Mouse (Mus musculus): ENCODE measurements around the gene Higd1c. TPM values are rescaled to one million over a fixed set of nuclear protein-coding genes. Genes with fewer than 3 reads are reported as not detected.
A peak's percentile ranks its signal among the peaks of the same experiment; 100 is the strongest.

Gene Higd1c
- polyA plus RNA-seq, 1 experiment from 2014 or later = not detected

- Histone ChIP-seq H3K27me3 (ENCODE audit: control insufficient read depth, insufficient read depth, low read length) (0 out of 2 replicates have a peak, but pooled peaks cover 3% of the 10 kb centered on the region), H3K36me3 (ENCODE audit: control insufficient read depth, insufficient read depth, low read length) (no peaks in the 10 kb centered on the region), H3K4me2 (ENCODE audit: low read depth, low read length) (peak overlapping the region; percentile 79), H3K27ac (ENCODE audit: low read length) (peak overlapping the region; percentile 25; the same call in 1 of the 2 replicates), H3K9ac (ENCODE audit: low read length) (peak overlapping the region; percentile 90), H3K4me3 (replicated peaks; ENCODE audit: low read length) (peak overlapping the region; percentile 83), H3K4me1 (ENCODE audit: control insufficient read depth, insufficient read depth, low read length) (peaks cover 38% of the 10 kb centered on the region), H3K9me3 (replicated peaks; ENCODE audit: control insufficient read depth, low read length) (no peaks in the 10 kb centered on the region)
- under 1% methylated on average over 44 of the region's 44 CpGs for WGBS
- peak; percentile 35 for ATAC-seq (ENCODE audit: insufficient read depth, low FRiP score)
These were observed 58.1 kb downstream of the Higd1c start for GRCm38 (mm10) chr15:100422476-100422875.

- Histone ChIP-seq H3K9me3 (replicated peaks; ENCODE audit: control insufficient read depth, low read length) (no peaks in the 10 kb centered on the region), H3K4me2 (ENCODE audit: low read depth, low read length) (peak overlapping the region; percentile 100), H3K27me3 (ENCODE audit: control insufficient read depth, insufficient read depth, low read length) (0 out of 2 replicates have a peak, but pooled peaks cover 3% of the 10 kb centered on the region), H3K4me1 (ENCODE audit: control insufficient read depth, insufficient read depth, low read length) (peaks cover 36% of the 10 kb centered on the region), H3K36me3 (ENCODE audit: control insufficient read depth, insufficient read depth, low read length) (no peaks in the 10 kb centered on the region), H3K4me3 (replicated peaks; ENCODE audit: low read length) (peak overlapping the region; percentile 83), H3K27ac (ENCODE audit: low read length) (peak overlapping the region; percentile 70; the same call in 1 of the 2 replicates), H3K9ac (ENCODE audit: low read length) (peak overlapping the region; percentile 90)
- ATAC-seq (ENCODE audit: insufficient read depth, low FRiP score) = peak; percentile 97
- WGBS = under 1% methylated on average over 65 of the region's 65 CpGs
These were observed 58.8 kb downstream of the Higd1c start for GRCm38 (mm10) chr15:100422899-100423860.

GRCm38 (mm10) chr15:100423916-100424315 lies 59.6 kb downstream of the Higd1c start:
- Histone ChIP-seq H3K4me3 (replicated peaks; ENCODE audit: low read length) (peak overlapping the region; percentile 83), H3K27ac (ENCODE audit: low read length) (peak overlapping the region; percentile 70)

GRCm38 (mm10) chr15:100424396-100425122 lies 60.2 kb downstream of the Higd1c start, which contains the start of gene Slc11a2:
TSS of gene Slc11a2 (minus strand) at chr15:100425072.
- Histone ChIP-seq H3K27ac (ENCODE audit: low read length) (peak within 1 kb of the TSS; percentile 70), H3K9me3 (replicated peaks; ENCODE audit: control insufficient read depth, low read length) (no peaks in the 10 kb centered on the region), H3K4me2 (ENCODE audit: low read depth, low read length) (peak within 1 kb of the TSS; percentile 100), H3K4me1 (ENCODE audit: control insufficient read depth, insufficient read depth, low read length) (peaks cover 30% of the 10 kb centered on the region), H3K4me3 (replicated peaks; ENCODE audit: low read length) (peak within 1 kb of the TSS; percentile 83), H3K27me3 (ENCODE audit: control insufficient read depth, insufficient read depth, low read length) (0 out of 2 replicates have a peak, but pooled peaks cover 3% of the 10 kb centered on the region), H3K36me3 (ENCODE audit: control insufficient read depth, insufficient read depth, low read length) (no peaks in the 10 kb centered on the region), H3K9ac (ENCODE audit: low read length) (peak within 1 kb of the TSS; percentile 70)
- WGBS = 22% methylated on average over 17 of the region's 17 CpGs
- ATAC-seq (ENCODE audit: insufficient read depth, low FRiP score) = no peak

More at GRCm38 (mm10) chr15:100423916-100424315, 59.6 kb downstream of the Higd1c start:
- Histone ChIP-seq H3K4me2 (ENCODE audit: low read depth, low read length) (peak overlapping the region; percentile 100), H3K9me3 (replicated peaks; ENCODE audit: control insufficient read depth, low read length) (no peaks in the 10 kb centered on the region), H3K27me3 (ENCODE audit: control insufficient read depth, insufficient read depth, low read length) (0 out of 2 replicates have a peak, but pooled peaks cover 3% of the 10 kb centered on the region), H3K9ac (ENCODE audit: low read length) (peak overlapping the region; percentile 70), H3K36me3 (ENCODE audit: control insufficient read depth, insufficient read depth, low read length) (no peaks in the 10 kb centered on the region), H3K4me1 (ENCODE audit: control insufficient read depth, insufficient read depth, low read length) (peaks cover 34% of the 10 kb centered on the region)
- 3% methylated on average over 14 of the region's 14 CpGs for WGBS
- no peak for ATAC-seq (ENCODE audit: insufficient read depth, low FRiP score)

GRCm38 (mm10) chr15:100428296-100428905 lies 64.1 kb downstream of the Higd1c start:
- no peak overlapping the region; the same call in 1 of the 2 replicates for H3K27ac ChIP-seq (ENCODE audit: low read length)
- 0 out of 2 replicates have a peak, but pooled peaks cover 3% of the 10 kb centered on the region for H3K27me3 ChIP-seq (ENCODE audit: control insufficient read depth, insufficient read depth, low read length)
- WGBS = 71% methylated on average over 13 of the region's 13 CpGs
- no peak overlapping the region for H3K4me3 ChIP-seq (replicated peaks; ENCODE audit: low read length)
- ATAC-seq (ENCODE audit: insufficient read depth, low FRiP score) = no peak
- H3K4me1 ChIP-seq (ENCODE audit: control insufficient read depth, insufficient read depth, low read length) = peaks cover 7% of the 10 kb centered on the region
- H3K9ac ChIP-seq (ENCODE audit: low read length) = no peak overlapping the region
- H3K36me3 ChIP-seq (ENCODE audit: control insufficient read depth, insufficient read depth, low read length) = no peaks in the 10 kb centered on the region
- H3K9me3 ChIP-seq (replicated peaks; ENCODE audit: control insufficient read depth, low read length) = no peaks in the 10 kb centered on the region
- no peak overlapping the region for H3K4me2 ChIP-seq (ENCODE audit: low read depth, low read length)

GRCm38 (mm10) chr15:100429959-100430565 lies 65.7 kb downstream of the Higd1c start:
- H3K4me1 ChIP-seq (ENCODE audit: control insufficient read depth, insufficient read depth, low read length) = no peaks in the 10 kb centered on the region
- no peak overlapping the region for H3K4me2 ChIP-seq (ENCODE audit: low read depth, low read length)
- 0 out of 2 replicates have a peak, but pooled peaks cover 3% of the 10 kb centered on the region for H3K27me3 ChIP-seq (ENCODE audit: control insufficient read depth, insufficient read depth, low read length)
- H3K36me3 ChIP-seq (ENCODE audit: control insufficient read depth, insufficient read depth, low read length) = no peaks in the 10 kb centered on the region
- H3K9ac ChIP-seq (ENCODE audit: low read length) = no peak overlapping the region
- ATAC-seq (ENCODE audit: insufficient read depth, low FRiP score) = 0 out of 2 replicates have a peak, but pooled peaks have one; percentile 12
- 61% methylated on average over 11 of the region's 11 CpGs for WGBS
- no peak overlapping the region for H3K4me3 ChIP-seq (replicated peaks; ENCODE audit: low read length)
- H3K27ac ChIP-seq (ENCODE audit: low read length) = no peak overlapping the region
- H3K9me3 ChIP-seq (replicated peaks; ENCODE audit: control insufficient read depth, low read length) = no peaks in the 10 kb centered on the region

GRCm38 (mm10) chr15:100433234-100433633 lies 68.9 kb downstream of the Higd1c start:
- Histone ChIP-seq H3K9ac (ENCODE audit: low read length) (no peak overlapping the region), H3K36me3 (ENCODE audit: control insufficient read depth, insufficient read depth, low read length) (no peaks in the 10 kb centered on the region), H3K27ac (ENCODE audit: low read length) (no peak overlapping the region), H3K4me1 (ENCODE audit: control insufficient read depth, insufficient read depth, low read length) (no peaks in the 10 kb centered on the region), H3K4me2 (ENCODE audit: low read depth, low read length) (no peak overlapping the region), H3K27me3 (ENCODE audit: control insufficient read depth, insufficient read depth, low read length) (no peaks in the 10 kb centered on the region), H3K4me3 (replicated peaks; ENCODE audit: low read length) (no peak overlapping the region), H3K9me3 (replicated peaks; ENCODE audit: control insufficient read depth, low read length) (no peaks in the 10 kb centered on the region)
- WGBS = 65% methylated on average over 4 of the region's 4 CpGs
- ATAC-seq (ENCODE audit: insufficient read depth, low FRiP score) = no peak

Data from stomach, embryonic 16.5 days (tissue).